Mouse (Mus musculus) monocyte, adult 5-6 weeks (primary cell): ENCODE results near the gene Krtap16-1. TPM values are rescaled to one million over a fixed set of nuclear protein-coding genes. Genes with fewer than 3 reads are reported as not detected.

Experiments
- ATAC-seq: fragments of 153-309, 156-312 bp; replicated peaks from 2 replicates; pipeline ENCODE4 v1.8.0; 2017; ENCODE audit warnings: mild to moderate bottlenecking; ENCODE audit not compliant: low TSS enrichment, insufficient number of reproducible peaks, severe bottlenecking, poor library complexity, low FRiP score
- total RNA-seq: library from RNA; stranded (forward); fragments of 200-1000, 200-491, 200-594 nt; gene quantifications from 3 replicates; pipeline ENCODE4 v1.2.3, GENCODE M21; 2017

Gene Krtap16-1
- not detected in 3 replicates for total RNA-seq

GRCm38 (mm10) chr11:99986180-99986647, at the start of gene Krtap16-1:
TSS of gene Krtap16-1 (minus strand) at chr11:99986597.
- no peak for ATAC-seq

GRCm38 (mm10) chr11:100029768-100030167, 43.4 kb upstream of the Krtap16-1 start, which contains the start of gene Krt33b:
TSS of gene Krt33b (minus strand) at chr11:100029868.
- no peak for ATAC-seq

- no peak for ATAC-seq
Measured at GRCm38 (mm10) chr11:100021438-100021837, 35.0 kb upstream of the Krtap16-1 start.

- ATAC-seq = no peak
Measured at GRCm38 (mm10) chr11:100019466-100019865, 33.1 kb upstream of the Krtap16-1 start.

GRCm38 (mm10) chr11:100016112-100016511, 29.7 kb upstream of the Krtap16-1 start, which contains the start of gene Krt33a:
TSS of gene Krt33a (minus strand) at chr11:100016212.
- no peak for ATAC-seq

GRCm38 (mm10) chr11:100013691-100014171, 27.3 kb upstream of the Krtap16-1 start:
- ATAC-seq = no peak

GRCm38 (mm10) chr11:100010682-100011081, 24.3 kb upstream of the Krtap16-1 start:
- no peak for ATAC-seq

GRCm38 (mm10) chr11:100008336-100008735, 21.9 kb upstream of the Krtap16-1 start:
- ATAC-seq = no peak

GRCm38 (mm10) chr11:100006624-100007023, 20.2 kb upstream of the Krtap16-1 start:
- no peak for ATAC-seq

- no peak for ATAC-seq
Measured at GRCm38 (mm10) chr11:100005905-100006304, 19.5 kb upstream of the Krtap16-1 start.

- ATAC-seq = no peak
Measured at GRCm38 (mm10) chr11:100004846-100005245, 18.4 kb upstream of the Krtap16-1 start.

- no peak for ATAC-seq
Measured at GRCm38 (mm10) chr11:99999091-99999490, 12.7 kb upstream of the Krtap16-1 start.

GRCm38 (mm10) chr11:99994384-99994661, 7.9 kb upstream of the Krtap16-1 start:
- no peak for ATAC-seq

- ATAC-seq = no peak
Measured at GRCm38 (mm10) chr11:99993620-99994383, 7.4 kb upstream of the Krtap16-1 start, which contains the start of gene Krtap17-1. TSS of gene Krtap17-1 (minus strand) at chr11:99993994.

- no peak for ATAC-seq
Measured at GRCm38 (mm10) chr11:99990571-99990970, 4.2 kb upstream of the Krtap16-1 start.

- ATAC-seq = no peak
Measured at GRCm38 (mm10) chr11:99989881-99990405, 3.5 kb upstream of the Krtap16-1 start.

- ATAC-seq = no peak
Measured at GRCm38 (mm10) chr11:99988530-99988929, 2.1 kb upstream of the Krtap16-1 start.

GRCm38 (mm10) chr11:99985291-99986092, 905 bp downstream of the Krtap16-1 start:
- ATAC-seq = no peak

GRCm38 (mm10) chr11:99983442-99983841, 3.0 kb downstream of the Krtap16-1 start:
- ATAC-seq = no peak
